Mouse (Mus musculus): Measurements from ENCODE around the gene Gm36028. TPM values are rescaled to one million over a fixed set of nuclear protein-coding genes. Genes with fewer than 3 reads are reported as not detected.

Gene Gm36028
- polyA plus RNA-seq, 1 experiment from 2014 or later, result 0.62 TPM

DNA sequence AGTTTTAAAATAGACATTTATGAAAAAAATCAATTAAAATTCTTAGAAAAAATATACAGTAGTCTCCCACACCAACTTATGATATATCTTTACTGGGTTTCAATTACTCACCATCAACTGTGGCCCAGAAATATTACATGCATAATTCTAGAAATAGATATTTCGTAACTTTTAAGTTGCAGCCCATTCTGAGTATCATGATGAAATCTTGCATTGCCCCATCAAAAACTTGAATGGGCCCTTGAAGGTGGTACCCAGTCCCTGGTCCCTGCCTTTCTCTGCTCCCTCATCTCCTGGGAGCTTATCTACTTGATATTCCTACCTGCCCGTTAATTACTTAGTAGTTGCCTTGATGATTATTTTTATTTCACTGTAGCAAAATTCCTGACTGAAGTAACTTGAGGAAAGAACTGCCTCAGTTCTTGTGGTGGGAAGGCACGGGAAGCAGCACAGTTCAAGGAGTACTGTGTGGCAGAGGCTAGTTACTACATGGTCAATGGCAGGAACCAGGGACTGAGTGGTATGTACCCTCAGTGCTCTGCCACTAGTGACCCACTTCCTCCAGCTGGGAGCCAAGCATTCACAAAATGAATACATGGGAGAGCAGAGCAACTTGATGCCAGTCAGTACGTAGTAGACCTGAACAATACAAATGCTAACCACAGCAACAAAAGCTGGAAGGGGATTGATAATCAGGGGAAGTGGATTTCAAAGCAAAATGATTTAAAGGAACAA, 13.7 kb upstream of the Gm36028 start:
- Histone ChIP-seq H3K36me3 (replicated peaks) (peaks cover 79% of the 10 kb centered on the region), H3K4me3 (no peak overlapping the region), H3K27ac (replicated peaks) (no peak overlapping the region), H3K27me3 (replicated peaks; ENCODE audit: low read depth, poor library complexity, severe bottlenecking) (no peaks in the 10 kb centered on the region), H3K9me3 (no peaks in the 10 kb centered on the region), H3K4me1 (peaks cover 19% of the 10 kb centered on the region)
- no peak for DNase-seq (ENCODE audit: low spot score)
- 89% methylated on average over 4 of the region's 4 CpGs for WGBS

DNA sequence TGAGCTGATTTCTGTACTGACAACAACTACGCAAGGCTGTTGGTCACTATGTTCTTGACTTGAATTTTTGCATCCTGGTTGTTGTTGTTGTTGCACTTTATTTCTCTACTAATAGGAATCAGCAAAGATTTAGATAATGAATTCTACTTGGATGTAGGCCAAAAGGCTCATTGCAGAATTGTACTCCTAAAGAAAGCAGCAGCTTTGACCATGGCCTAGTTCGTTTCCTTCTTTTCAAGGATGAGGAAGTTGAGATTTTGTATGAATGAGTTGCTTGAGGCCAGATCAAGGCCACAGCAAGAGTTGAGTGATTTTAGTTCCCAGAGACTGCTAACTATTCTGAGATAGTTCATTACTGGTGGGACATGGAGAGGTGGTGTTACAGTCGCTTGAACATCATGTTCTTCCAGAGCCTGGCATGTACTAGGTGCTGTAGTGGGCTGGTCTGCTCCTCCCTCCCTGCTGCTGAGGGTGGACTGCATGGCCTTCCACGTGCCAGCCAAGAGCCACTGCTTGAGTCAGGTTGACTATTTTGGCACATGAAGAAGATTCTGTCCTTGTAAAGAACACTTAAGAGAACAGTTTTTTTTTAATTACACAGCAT, 10.3 kb upstream of the Gm36028 start:
- Histone ChIP-seq H3K4me1 (peaks cover 24% of the 10 kb centered on the region), H3K4me3 (peak overlapping the region; percentile 16; the same call in 1 of the 2 replicates), H3K27ac (replicated peaks) (no peak overlapping the region), H3K36me3 (replicated peaks) (peaks cover 45% of the 10 kb centered on the region), H3K9me3 (no peaks in the 10 kb centered on the region), H3K27me3 (replicated peaks; ENCODE audit: low read depth, poor library complexity, severe bottlenecking) (no peaks in the 10 kb centered on the region)
- 89% methylated on average over 4 of the region's 4 CpGs for WGBS
- no peak for DNase-seq (ENCODE audit: low spot score)

- WGBS, result 33% methylated on average over 4 of the region's 4 CpGs
- Histone ChIP-seq H3K27ac (replicated peaks) (peak overlapping the region; percentile 99), H3K4me3 (peak overlapping the region; percentile 100), H3K4me1 (peaks cover 24% of the 10 kb centered on the region), H3K27me3 (replicated peaks; ENCODE audit: low read depth, poor library complexity, severe bottlenecking) (no peaks in the 10 kb centered on the region), H3K9me3 (no peaks in the 10 kb centered on the region), H3K36me3 (replicated peaks) (peaks cover 38% of the 10 kb centered on the region)
- no peak for DNase-seq (ENCODE audit: low spot score)
Measured at GRCm38 (mm10) chr16:37869470-37870231, 8.7 kb upstream of the Gm36028 start.

DNA sequence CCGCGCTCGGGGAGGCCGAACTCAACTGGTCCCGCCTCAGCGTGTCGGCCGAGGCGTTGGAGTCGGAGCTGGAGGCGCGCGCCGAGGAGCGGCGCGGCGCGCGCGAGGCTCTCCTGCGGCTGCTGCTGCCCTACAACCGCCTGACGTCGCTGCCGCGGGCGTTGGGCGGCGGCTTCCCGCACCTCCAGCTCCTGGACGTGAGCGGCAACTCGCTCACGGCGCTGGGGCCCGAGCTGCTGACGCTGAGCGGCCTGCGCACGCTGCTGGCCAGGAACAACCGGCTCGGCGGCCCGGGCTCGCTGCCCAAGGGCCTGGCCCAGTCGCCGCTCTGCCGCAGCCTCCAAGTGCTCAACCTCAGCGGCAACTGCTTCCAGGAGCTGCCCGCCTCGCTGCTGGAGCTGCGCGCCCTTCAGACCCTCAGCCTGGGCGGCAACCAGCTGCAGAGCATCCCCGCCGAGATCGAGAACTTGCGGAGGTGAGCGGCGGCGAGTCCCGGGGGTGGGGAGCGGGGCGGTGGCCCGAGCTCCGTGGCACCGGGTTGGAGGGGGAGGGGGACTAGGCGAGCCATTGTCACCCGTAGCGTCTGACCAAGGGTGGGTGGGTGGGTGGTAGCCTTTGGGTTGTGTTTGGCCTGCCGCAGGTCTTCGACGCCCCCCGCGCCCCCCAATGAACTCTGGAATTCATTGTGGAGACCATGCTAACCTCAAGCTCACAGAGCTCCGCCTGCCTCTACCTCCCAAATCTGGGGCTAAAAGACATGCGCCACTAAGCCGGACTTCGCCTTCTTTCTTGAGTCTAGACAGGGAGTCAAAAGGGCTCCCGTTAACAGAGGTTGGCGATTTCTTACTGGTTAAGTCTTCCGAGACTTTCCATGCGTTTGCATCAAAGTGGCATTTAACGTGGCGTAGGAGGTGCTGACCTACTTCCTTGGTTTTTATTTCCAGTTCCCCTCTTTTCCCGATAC, 7.8 kb upstream of the Gm36028 start:
- peaks cover 24% of the 10 kb centered on the region for H3K4me1 ChIP-seq
- H3K9me3 ChIP-seq, result no peaks in the 10 kb centered on the region
- H3K4me3 ChIP-seq, result peak overlapping the region; percentile 100
- WGBS, result under 1% methylated on average over 87 of the region's 87 CpGs
- peak overlapping the region; percentile 99 for H3K27ac ChIP-seq (replicated peaks)
- peaks cover 36% of the 10 kb centered on the region for H3K36me3 ChIP-seq (replicated peaks)
- DNase-seq (ENCODE audit: low spot score), result peak; percentile 83
- H3K27me3 ChIP-seq (replicated peaks; ENCODE audit: low read depth, poor library complexity, severe bottlenecking), result no peaks in the 10 kb centered on the region

GRCm38 (mm10) chr16:37867791-37868505, 7.0 kb upstream of the Gm36028 start, which contains the start of gene Lrrc58:
Gene Lrrc58, plus strand, starts transcription at chr16:37868389.
- DNase-seq (ENCODE audit: low spot score), result peak; percentile 90
- Histone ChIP-seq H3K27ac (replicated peaks) (peak within 1 kb of the TSS; percentile 99), H3K9me3 (no peaks in the 10 kb centered on the region), H3K36me3 (replicated peaks) (peaks cover 28% of the 10 kb centered on the region), H3K4me3 (peak within 1 kb of the TSS; percentile 100), H3K4me1 (peaks cover 24% of the 10 kb centered on the region), H3K27me3 (replicated peaks; ENCODE audit: low read depth, poor library complexity, severe bottlenecking) (no peaks in the 10 kb centered on the region)
- WGBS, result under 1% methylated on average over 86 of the region's 86 CpGs

- DNase-seq (ENCODE audit: low spot score), result no peak
- no peak overlapping the region for H3K27ac ChIP-seq (replicated peaks)
- WGBS, result 89% methylated on average over 9 of the region's 9 CpGs
Measured at GRCm38 (mm10) chr16:37865841-37866240, 4.9 kb upstream of the Gm36028 start.

GRCm38 (mm10) chr16:37863876-37864275, 2.9 kb upstream of the Gm36028 start:
- Histone ChIP-seq H3K36me3 (replicated peaks) (no peaks in the 10 kb centered on the region), H3K27me3 (replicated peaks; ENCODE audit: low read depth, poor library complexity, severe bottlenecking) (no peaks in the 10 kb centered on the region), H3K27ac (replicated peaks) (no peak overlapping the region), H3K4me3 (no peak overlapping the region), H3K4me1 (peaks cover 8% of the 10 kb centered on the region), H3K9me3 (no peaks in the 10 kb centered on the region)
- 80% methylated on average over 3 of the region's 3 CpGs for WGBS
- DNase-seq (ENCODE audit: low spot score), result no peak

More at GRCm38 (mm10) chr16:37865841-37866240, 4.9 kb upstream of the Gm36028 start:
- no peaks in the 10 kb centered on the region for H3K9me3 ChIP-seq
- peaks cover 10% of the 10 kb centered on the region for H3K36me3 ChIP-seq (replicated peaks)
- no peak overlapping the region for H3K4me3 ChIP-seq
- no peaks in the 10 kb centered on the region for H3K27me3 ChIP-seq (replicated peaks; ENCODE audit: low read depth, poor library complexity, severe bottlenecking)
- H3K4me1 ChIP-seq, result peaks cover 18% of the 10 kb centered on the region

- no peaks in the 10 kb centered on the region for H3K9me3 ChIP-seq
- no peaks in the 10 kb centered on the region for H3K27me3 ChIP-seq (replicated peaks; ENCODE audit: low read depth, poor library complexity, severe bottlenecking)
- no peak for DNase-seq (ENCODE audit: low spot score)
- 82% methylated on average over 7 of the region's 7 CpGs for WGBS
- no peak overlapping the region for H3K27ac ChIP-seq (replicated peaks)
- no peaks in the 10 kb centered on the region for H3K36me3 ChIP-seq (replicated peaks)
- H3K4me1 ChIP-seq, result peaks cover 11% of the 10 kb centered on the region
- H3K4me3 ChIP-seq, result no peak overlapping the region
Measured at GRCm38 (mm10) chr16:37860213-37860612, 733 bp downstream of the Gm36028 start.

DNA sequence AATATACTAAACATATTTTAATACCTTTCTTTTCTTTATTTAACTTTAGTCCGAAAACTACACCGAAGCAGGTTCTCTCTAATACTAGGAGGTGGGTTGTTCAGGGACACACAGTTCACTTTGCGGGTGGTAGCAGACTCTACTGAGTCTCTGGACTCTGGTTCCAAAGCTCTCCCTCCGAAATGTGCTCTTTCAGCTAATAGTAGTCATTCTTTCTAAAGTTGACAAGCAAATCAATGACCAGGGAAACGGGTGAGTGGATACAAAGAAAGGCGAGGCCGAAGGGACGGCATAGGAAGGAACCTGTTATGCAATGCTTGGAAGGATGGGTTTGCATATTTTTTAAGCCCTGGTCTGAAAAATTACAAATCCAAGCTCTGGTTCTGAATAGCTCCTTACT, 3.5 kb downstream of the Gm36028 start:
- Histone ChIP-seq H3K4me3 (no peak overlapping the region), H3K36me3 (replicated peaks) (no peaks in the 10 kb centered on the region), H3K9me3 (no peaks in the 10 kb centered on the region), H3K27me3 (replicated peaks; ENCODE audit: low read depth, poor library complexity, severe bottlenecking) (no peaks in the 10 kb centered on the region), H3K27ac (replicated peaks) (no peak overlapping the region), H3K4me1 (peaks cover 36% of the 10 kb centered on the region)
- 85% methylated on average over 8 of the region's 8 CpGs for WGBS
- DNase-seq (ENCODE audit: low spot score), result no peak

- no peak for DNase-seq (ENCODE audit: low spot score)
- no peaks in the 10 kb centered on the region for H3K27me3 ChIP-seq (replicated peaks; ENCODE audit: low read depth, poor library complexity, severe bottlenecking)
- H3K36me3 ChIP-seq (replicated peaks), result no peaks in the 10 kb centered on the region
- no peaks in the 10 kb centered on the region for H3K9me3 ChIP-seq
- 79% methylated on average over 3 of the region's 3 CpGs for WGBS
- H3K4me3 ChIP-seq, result no peak overlapping the region
- peaks cover 47% of the 10 kb centered on the region for H3K4me1 ChIP-seq
- peak overlapping the region; percentile 48; the same call in 1 of the 2 replicates for H3K27ac ChIP-seq (replicated peaks)
Measured at GRCm38 (mm10) chr16:37856327-37856726, 4.6 kb downstream of the Gm36028 start.

DNA sequence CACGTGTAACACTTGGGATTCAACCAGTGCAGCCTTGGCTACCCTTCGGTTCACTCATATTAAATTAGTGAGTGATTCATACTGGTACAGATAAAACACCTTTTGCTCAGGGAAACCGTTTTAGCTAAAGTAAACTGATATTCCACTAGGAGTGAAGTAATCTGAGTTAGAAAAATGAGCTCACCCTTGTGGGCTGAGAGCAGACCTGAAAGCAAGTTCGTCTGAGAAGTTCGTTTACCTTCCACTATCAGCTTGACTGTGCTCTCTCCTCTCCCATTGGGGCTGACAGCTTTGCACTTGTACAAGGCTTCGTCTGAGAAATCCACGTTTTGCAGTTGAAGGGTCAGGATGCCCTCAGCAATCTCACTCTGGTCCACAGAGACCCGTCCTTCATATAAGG, 5.4 kb downstream of the Gm36028 start:
- Histone ChIP-seq H3K36me3 (replicated peaks) (no peaks in the 10 kb centered on the region), H3K4me3 (no peak overlapping the region), H3K9me3 (no peaks in the 10 kb centered on the region), H3K4me1 (peaks cover 53% of the 10 kb centered on the region), H3K27me3 (replicated peaks; ENCODE audit: low read depth, poor library complexity, severe bottlenecking) (no peaks in the 10 kb centered on the region), H3K27ac (replicated peaks) (0 out of 2 replicates have a peak overlapping the region, but pooled peaks have one; percentile 10)
- no peak for DNase-seq (ENCODE audit: low spot score)
- WGBS, result 69% methylated on average over 8 of the region's 8 CpGs
